Mouse (Mus musculus) G1E (cell line): ENCODE data around the gene Rassf2. TPM values are rescaled to one million over a fixed set of nuclear protein-coding genes. Genes with fewer than 3 reads are reported as not detected.

Experiments used
- ATAC-seq: 2 replicates; pipeline ENCODE4 v1.8.0; 2016; ENCODE audit warnings: mild to moderate bottlenecking; ENCODE audit not compliant: insufficient number of reproducible peaks, poor library complexity, low FRiP score, severe bottlenecking; ENCODE audit errors: extremely low read depth
- DNase-seq: peaks from one replicate; pipeline ENCODE4 v3.0.0; 2012; ENCODE audit warnings: low spot score
- H3K27me3 ChIP-seq: 2 replicates; pipeline ENCODE4 v1.6.1; 2012; ENCODE audit warnings: mild to moderate bottlenecking, low read length, inconsistent platforms; ENCODE audit not compliant: insufficient read depth
- H3K36me3 ChIP-seq: replicated peaks from 2 replicates; pipeline ENCODE3; 2012; ENCODE audit warnings: mild to moderate bottlenecking, inconsistent platforms
- H3K4me1 ChIP-seq: 2 replicates; pipeline ENCODE4 v1.6.1; 2012; ENCODE audit warnings: low read depth, low read length, inconsistent platforms, mixed read lengths; ENCODE audit not compliant: insufficient read depth
- H3K4me3 ChIP-seq: 2 replicates; pipeline ENCODE4 v1.5.1; 2012; ENCODE audit warnings: low read depth, mild to moderate bottlenecking, inconsistent platforms, low read length, moderate library complexity, mixed read lengths
- H3K9me3 ChIP-seq: replicated peaks from 2 replicates; pipeline ENCODE4 v1.6.1; 2012; ENCODE audit warnings: inconsistent platforms
- CTCF ChIP-seq: IDR thresholded peaks from 2 replicates; pipeline ENCODE4 v1.5.1; 2012; ENCODE audit warnings: low read depth, low read length, inconsistent platforms, mixed read lengths
- GATA1 ChIP-seq: IDR thresholded peaks from 2 replicates; pipeline ENCODE4 v1.6.1; 2012; ENCODE audit warnings: borderline replicate concordance, low read length, inconsistent platforms, mixed read lengths
- GATA2 ChIP-seq: IDR thresholded peaks from 2 replicates; pipeline ENCODE4 v1.6.1; 2012; ENCODE audit warnings: low read depth, low read length, inconsistent platforms, borderline replicate concordance
- POLR2AphosphoS5 ChIP-seq: IDR thresholded peaks from 2 replicates; pipeline ENCODE4 v1.6.1; 2012; ENCODE audit warnings: low read depth, low read length, inconsistent platforms; ENCODE audit not compliant: insufficient replicate concordance
- TAL1 ChIP-seq: conservative IDR thresholded peaks from 2 replicates; pipeline ENCODE4 v1.6.1; 2012; ENCODE audit warnings: low read depth, low read length, inconsistent platforms, mixed read lengths
- polyA plus RNA-seq: library from polyadenylated mRNA; stranded (reverse); fragments of >175 nt; gene quantifications from 2 replicates; pipeline ENCODE4 v1.2.3, GENCODE M21; 2012
- total RNA-seq, 2 experiments: library from RNA; stranded (forward) in 1 of 2; stranded (reverse) in 1 of 2; fragments of 200-1000 nt in 1 of 2; fragments of >200 nt in 1 of 2; fragmentation: Nextera tagmentation in 1 of 2; gene quantifications; 2 replicates each; pipeline ENCODE4 v1.2.3; 2014 to 2017

The Rassf2 gene
- total and polyA plus RNA-seq, 3 experiments = 0.03 to 1.2 (median 0.30) TPM

GRCm38 (mm10) chr2:132036326-132036725 is 6.3 kb upstream of the Rassf2 start:
- H3K9me3 ChIP-seq = no peaks in the 10 kb centered on the region
- no peak overlapping the region for H3K4me3 ChIP-seq
- H3K4me1 ChIP-seq = peaks cover 6% of the 10 kb centered on the region
- no peak for ATAC-seq
- TF ChIP-seq TAL1 = no peak
- TF ChIP-seq GATA1 = no peak
- TF ChIP-seq CTCF = no peak
- TF ChIP-seq POLR2AphosphoS5 = no peak
- TF ChIP-seq GATA2 = no peak
- no peak for DNase-seq
- no peaks in the 10 kb centered on the region for H3K36me3 ChIP-seq
- peaks cover 9% of the 10 kb centered on the region for H3K27me3 ChIP-seq

GRCm38 (mm10) chr2:132035470-132035835 is 5.4 kb upstream of the Rassf2 start:
- H3K9me3 ChIP-seq = no peaks in the 10 kb centered on the region
- TF ChIP-seq GATA2 (no peak), TAL1 (no peak), POLR2AphosphoS5 (no peak)
- no peak for DNase-seq
- peaks cover 6% of the 10 kb centered on the region for H3K4me1 ChIP-seq
- no peaks in the 10 kb centered on the region for H3K36me3 ChIP-seq
- no peak for ATAC-seq
- no peak overlapping the region for H3K4me3 ChIP-seq
- peaks cover 17% of the 10 kb centered on the region for H3K27me3 ChIP-seq

- no peak for TF ChIP-seq GATA2
- no peak for TF ChIP-seq CTCF
- TF ChIP-seq GATA1 = no peak
- TF ChIP-seq POLR2AphosphoS5 = no peak
- TF ChIP-seq TAL1 = no peak
- H3K36me3 ChIP-seq = no peaks in the 10 kb centered on the region
- H3K4me3 ChIP-seq = no peak overlapping the region
- peaks cover 10% of the 10 kb centered on the region for H3K4me1 ChIP-seq
- H3K9me3 ChIP-seq = no peaks in the 10 kb centered on the region
- ATAC-seq (no peak), DNase-seq (no peak)
- peaks cover 22% of the 10 kb centered on the region for H3K27me3 ChIP-seq
Observed at GRCm38 (mm10) chr2:132034590-132035469, 4.8 kb upstream of the Rassf2 start.

GRCm38 (mm10) chr2:132031364-132032095 is 1.5 kb upstream of the Rassf2 start:
- H3K27me3 ChIP-seq = peaks cover 42% of the 10 kb centered on the region
- TF ChIP-seq GATA1 (no peak), TAL1 (no peak), POLR2AphosphoS5 (no peak), GATA2 (no peak), CTCF (no peak)

GRCm38 (mm10) chr2:132030418-132031363 is 633 bp upstream of the Rassf2 start:
- Histone ChIP-seq H3K4me3 (no peak overlapping the region), H3K27me3 (peaks cover 40% of the 10 kb centered on the region), H3K4me1 (peaks cover 14% of the 10 kb centered on the region), H3K9me3 (no peaks in the 10 kb centered on the region), H3K36me3 (no peaks in the 10 kb centered on the region)
- ATAC-seq (no peak), DNase-seq (no peak)
- TF ChIP-seq GATA1 (no peak), GATA2 (no peak), TAL1 (no peak), POLR2AphosphoS5 (no peak), CTCF (no peak)

More at GRCm38 (mm10) chr2:132031364-132032095, 1.5 kb upstream of the Rassf2 start:
- Histone ChIP-seq H3K9me3 (no peaks in the 10 kb centered on the region), H3K4me3 (no peak overlapping the region), H3K4me1 (peaks cover 14% of the 10 kb centered on the region), H3K36me3 (no peaks in the 10 kb centered on the region)
- ATAC-seq (no peak), DNase-seq (no peak)
